Mouse (Mus musculus): ENCODE results near the gene Gucy2g. TPM values are rescaled to one million over a fixed set of nuclear protein-coding genes. Genes with fewer than 3 reads are reported as not detected.
"Not testable (repeated sequence)": the region's sequence is repeated elsewhere in the genome, so short reads cannot be mapped to it uniquely, and the experiment has no call there.

The Gucy2g gene
- polyA plus RNA-seq, 1 experiment from 2014 or later, result 0.05 TPM

DNA sequence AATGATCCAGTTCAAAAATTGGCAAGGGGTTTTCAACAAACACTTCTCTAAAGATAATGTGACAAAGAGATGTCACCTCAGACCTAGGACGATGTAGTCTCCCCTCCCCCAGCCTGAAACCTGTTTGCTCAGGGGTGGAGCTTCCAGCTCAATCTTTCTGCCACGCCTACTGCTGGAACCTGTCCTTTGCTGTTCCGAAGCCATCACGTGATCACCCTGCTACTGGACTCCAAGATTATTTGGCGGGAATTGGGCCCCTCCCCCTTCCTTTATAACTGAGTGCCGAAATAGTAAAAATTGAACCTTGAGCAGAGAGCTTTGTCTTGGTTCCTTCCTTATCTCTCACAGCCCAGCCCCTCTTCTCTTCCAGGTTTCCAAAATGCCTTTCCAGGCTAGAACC is 88.8 kb downstream of the Gucy2g start:
- not testable (repeated sequence) for H3K4me3 ChIP-seq (replicated peaks; ENCODE audit: low read length); H3K27ac ChIP-seq (ENCODE audit: low read length); H3K9me3 ChIP-seq (replicated peaks; ENCODE audit: control insufficient read depth, low read length); H3K4me1 ChIP-seq (ENCODE audit: control insufficient read depth, insufficient read depth, low read length); H3K4me2 ChIP-seq (ENCODE audit: low read depth, low read length); H3K27me3 ChIP-seq (ENCODE audit: control insufficient read depth, insufficient read depth, low read length); ATAC-seq (ENCODE audit: insufficient read depth, low FRiP score); H3K36me3 ChIP-seq (ENCODE audit: control insufficient read depth, insufficient read depth, low read length); H3K9ac ChIP-seq (ENCODE audit: low read length)
- 57% methylated on average over 6 of the region's 6 CpGs for WGBS

DNA sequence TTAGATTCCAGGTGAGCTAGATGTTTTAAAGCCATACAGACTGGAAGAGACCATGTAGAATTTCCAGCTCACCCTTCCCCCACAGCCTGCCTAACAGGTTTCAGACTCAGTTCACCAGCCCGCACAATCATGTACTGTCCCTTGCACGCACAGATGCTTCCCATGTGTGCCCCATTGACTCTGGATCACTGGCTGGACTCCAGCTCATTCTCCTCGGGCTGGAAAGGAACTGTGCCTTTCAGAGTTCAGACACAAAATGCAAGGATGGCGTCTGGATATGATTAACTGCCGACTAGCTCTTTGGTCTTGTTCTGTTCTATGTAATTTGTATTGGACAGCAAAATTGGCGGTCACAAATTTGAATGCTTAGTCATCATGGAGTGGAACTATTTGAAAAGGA is 91.4 kb downstream of the Gucy2g start:
- Histone ChIP-seq H3K9ac (ENCODE audit: low read length) (no peak overlapping the region), H3K4me1 (ENCODE audit: control insufficient read depth, insufficient read depth, low read length) (peaks cover 5% of the 10 kb centered on the region; the same call in 1 of the 2 replicates), H3K36me3 (ENCODE audit: control insufficient read depth, insufficient read depth, low read length) (no peaks in the 10 kb centered on the region), H3K4me2 (ENCODE audit: low read depth, low read length) (no peak overlapping the region), H3K9me3 (replicated peaks; ENCODE audit: control insufficient read depth, low read length) (no peaks in the 10 kb centered on the region), H3K27ac (ENCODE audit: low read length) (no peak overlapping the region), H3K4me3 (replicated peaks; ENCODE audit: low read length) (no peak overlapping the region), H3K27me3 (ENCODE audit: control insufficient read depth, insufficient read depth, low read length) (no peaks in the 10 kb centered on the region)
- ATAC-seq (ENCODE audit: insufficient read depth, low FRiP score), result no peak
- 63% methylated on average over 6 of the region's 6 CpGs for WGBS

GRCm38 (mm10) chr19:55148109-55148508 is 92.9 kb downstream of the Gucy2g start:
- H3K27me3 ChIP-seq (ENCODE audit: control insufficient read depth, insufficient read depth, low read length), result no peaks in the 10 kb centered on the region
- WGBS, result 60% methylated on average over 6 of the region's 6 CpGs
- H3K4me1 ChIP-seq (ENCODE audit: control insufficient read depth, insufficient read depth, low read length), result peaks cover 5% of the 10 kb centered on the region; the same call in 1 of the 2 replicates
- 0 out of 2 replicates have a peak, but pooled peaks have one; percentile 27 for ATAC-seq (ENCODE audit: insufficient read depth, low FRiP score)
- H3K9ac ChIP-seq (ENCODE audit: low read length), result no peak overlapping the region
- no peak overlapping the region for H3K4me3 ChIP-seq (replicated peaks; ENCODE audit: low read length)
- H3K4me2 ChIP-seq (ENCODE audit: low read depth, low read length), result no peak overlapping the region
- no peak overlapping the region for H3K27ac ChIP-seq (ENCODE audit: low read length)
- H3K9me3 ChIP-seq (replicated peaks; ENCODE audit: control insufficient read depth, low read length), result no peaks in the 10 kb centered on the region
- H3K36me3 ChIP-seq (ENCODE audit: control insufficient read depth, insufficient read depth, low read length), result no peaks in the 10 kb centered on the region

Small RNAs within 50 kb of the gene (microRNA-seq; reads per million reads assigned to microRNA genes)
- 1.8 reads per million, percentile 5 among the genes with 10 or more reads in this experiment for gene Mir6715

Other genes with a start within 250 kb of the Gucy2g start
- gene Gpam, start 114.0 kb downstream of the Gucy2g start, polyA plus RNA-seq (2015; fragmentation: Nextera tagmentation; extraction: Ambion mirVana), result 21.2 and 23.3 TPM in 2 replicates
- 0.13 and 0.14 TPM in 2 replicates for gene Tectb, start 60.5 kb downstream of the Gucy2g start, polyA plus RNA-seq (2015; fragmentation: Nextera tagmentation; extraction: Ambion mirVana)
- gene Acsl5, start 10.7 kb upstream of the Gucy2g start, polyA plus RNA-seq (2015; fragmentation: Nextera tagmentation; extraction: Ambion mirVana), result 145 and 151 TPM in 2 replicates
- 85.8 and 92.1 TPM in 2 replicates for gene Zdhhc6, start 74.8 kb upstream of the Gucy2g start, polyA plus RNA-seq (2015; fragmentation: Nextera tagmentation; extraction: Ambion mirVana)
- 26.1 and 27.0 TPM in 2 replicates for gene Vti1a, start 75.1 kb upstream of the Gucy2g start, polyA plus RNA-seq (2015; fragmentation: Nextera tagmentation; extraction: Ambion mirVana)

Measured in stomach, embryonic 16.5 days (tissue).